Mouse (Mus musculus) liver, embryonic 14.5 days (tissue): ENCODE results near the gene Fosb. TPM values are rescaled to one million over a fixed set of nuclear protein-coding genes. Genes with fewer than 3 reads are reported as not detected.
A peak's percentile ranks its signal among the peaks of the same experiment; 100 is the strongest.

Experiments
- ATAC-seq: fragments of 200-750 bp; cut with Nextera tagmentation; 2 replicates; pipeline ENCODE4 v1.8.0; 2017; ENCODE audit warnings: moderate number of reproducible peaks, mild to moderate bottlenecking, moderate library complexity; ENCODE audit not compliant: insufficient read depth
- DNase-seq, 3 experiments: peaks; one replicate each; pipeline ENCODE4 v3.0.0-alpha.2; 2012 to 2013; ENCODE audit warnings: low read depth in 3 of 3, low spot score in 3 of 3
- H3K27ac ChIP-seq: fragments of 300-500 bp; sonication (generic); 2 replicates; pipeline ENCODE4 v1.5.1; 2014; ENCODE audit warnings: moderate library complexity, mild to moderate bottlenecking, control low read depth, inconsistent platforms
- H3K27me3 ChIP-seq: fragments of 300-500 bp; sonication (generic); 2 replicates; pipeline ENCODE4 v1.6.1; 2014; ENCODE audit warnings: mild to moderate bottlenecking, low read length, moderate library complexity; ENCODE audit not compliant: control insufficient read depth, insufficient read depth
- H3K36me3 ChIP-seq: fragments of 300-500 bp; sonication (generic); replicated peaks from 2 replicates; pipeline ENCODE4 v1.6.1; 2014; ENCODE audit warnings: low read depth; ENCODE audit not compliant: control insufficient read depth, insufficient read depth
- H3K4me1 ChIP-seq, 2 experiments: fragments of 200-500 bp in 1 of 2; fragments of 300-500 bp in 1 of 2; sonication (generic) in 1 of 2; replicated peaks; 2 replicates each; pipeline ENCODE4 v1.6.1; 2012 to 2014; ENCODE audit warnings: antibody characterized with exemption in 1 of 2, inconsistent platforms in 1 of 2, low read length in 1 of 2; ENCODE audit not compliant: control insufficient read depth in 2 of 2, insufficient read depth in 2 of 2
- H3K4me2 ChIP-seq: fragments of 300-500 bp; sonication (generic); 2 replicates; pipeline ENCODE4 v1.6.1; 2014; ENCODE audit warnings: low read depth, mild to moderate bottlenecking, control low read depth, moderate library complexity
- H3K4me3 ChIP-seq, 2 experiments: fragments of 200-500 bp in 1 of 2; fragments of 300-500 bp in 1 of 2; sonication (generic) in 1 of 2; 2 replicates each; pipeline ENCODE4 v1.5.1; 2012 to 2014; ENCODE audit warnings: low read depth in 2 of 2, low read length in 2 of 2, mild to moderate bottlenecking in 2 of 2, control low read depth in 1 of 2, inconsistent platforms in 1 of 2, moderate library complexity in 1 of 2; ENCODE audit not compliant: insufficient read depth in 1 of 2
- H3K9ac ChIP-seq: fragments of 300-500 bp; sonication (generic); replicated peaks from 2 replicates; pipeline ENCODE4 v1.6.1; 2014; ENCODE audit warnings: mild to moderate bottlenecking, control low read depth, moderate library complexity
- H3K9me3 ChIP-seq: fragments of 300-500 bp; sonication (generic); 2 replicates; pipeline ENCODE4 v1.6.1; 2016; ENCODE audit warnings: low read length, mixed read lengths; ENCODE audit not compliant: control insufficient read depth
- CTCF ChIP-seq: IDR thresholded peaks from 2 replicates; pipeline ENCODE4 v1.5.1; 2016; ENCODE audit warnings: antibody characterized with exemption, low read depth, control low read depth
- EP300 ChIP-seq: IDR thresholded peaks from 2 replicates; pipeline ENCODE4 v1.6.1; 2016; ENCODE audit warnings: antibody characterized with exemption, low read depth
- WGBS: fragments of 180-500 bp; shearing (Covaris S2); extraction: QIAGEN DNeasy Blood & Tissue Kit; methylation state at CpG from one replicate; pipeline ENCODE4 v1.1.7; 2014; ENCODE audit not compliant: insufficient replicate concordance; 5-methylcytosine and 5-hydroxymethylcytosine counted together
- polyA plus RNA-seq, 2 experiments: library from polyadenylated mRNA; depleted of rRNA in 1 of 2; stranded (reverse) in 1 of 2; unstranded in 1 of 2; fragments of >200 nt; fragmentation: Nextera tagmentation in 1 of 2; extraction: Ambion mirVana in 1 of 2; gene quantifications; 2 replicates each; pipeline versions ENCODE4 v1.2.1 to v1.2.3; 2012 to 2014

The Fosb gene
- polyA plus RNA-seq, 2 experiments = 0.03 TPM; not detected in 1

DNA sequence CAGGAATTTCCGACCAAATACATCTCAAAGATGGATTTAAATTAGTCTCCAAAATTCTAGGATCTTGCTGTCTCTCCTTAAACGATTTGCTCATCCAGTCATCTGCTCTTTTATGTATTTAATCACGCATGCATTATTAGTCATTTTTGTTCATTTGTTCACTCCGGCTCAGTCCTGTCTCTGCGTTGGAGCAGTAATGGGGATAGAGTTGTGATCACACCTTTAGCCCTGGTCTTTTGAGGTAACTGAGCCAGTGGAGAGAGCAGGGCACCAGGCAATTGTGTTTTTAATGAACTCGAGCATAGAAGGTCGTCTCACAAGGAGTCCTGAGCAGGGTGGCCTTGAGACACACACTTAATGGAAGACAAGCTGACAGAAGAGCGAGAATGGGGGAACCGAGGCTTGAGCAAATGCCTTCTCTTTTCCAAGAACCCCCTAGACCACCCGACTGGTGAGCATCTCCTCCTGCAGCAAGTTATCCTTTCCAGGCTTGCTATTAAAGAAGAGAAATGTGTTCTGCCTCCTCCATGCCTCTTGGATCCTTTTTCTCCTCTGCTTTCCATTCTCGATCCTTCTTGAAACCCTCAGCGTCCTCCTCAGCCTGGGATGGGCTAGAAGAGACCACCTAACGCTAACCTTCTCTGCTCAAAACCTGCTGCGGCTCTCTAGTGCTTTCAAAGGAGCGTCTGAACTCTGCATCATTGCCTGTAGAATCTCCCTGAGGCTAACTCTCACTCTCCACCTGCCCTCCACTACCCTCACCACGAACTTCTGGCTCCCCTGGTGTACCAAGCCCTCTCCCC lies 8.2 kb downstream of the Fosb start:
- TF ChIP-seq EP300 (no peak), CTCF (no peak)
- Histone ChIP-seq H3K9me3 (no peaks in the 10 kb centered on the region), H3K4me1 (peaks cover 0 to 3% of the 10 kb centered on the region in 2 experiments; a peak in 1 of 4 replicates), H3K4me2 (peak overlapping the region; percentile 45), H3K4me3 (no peak overlapping the region; a peak in 1 of 4 replicates), H3K27me3 (peaks cover 55% of the 10 kb centered on the region), H3K27ac (no peak overlapping the region), H3K9ac (peak overlapping the region; percentile 13; the same call in 1 of the 2 replicates), H3K36me3 (no peaks in the 10 kb centered on the region)
- ATAC-seq (no peak), DNase-seq (no peak)
- WGBS = 10% methylated on average over 16 of the region's 16 CpGs

DNA sequence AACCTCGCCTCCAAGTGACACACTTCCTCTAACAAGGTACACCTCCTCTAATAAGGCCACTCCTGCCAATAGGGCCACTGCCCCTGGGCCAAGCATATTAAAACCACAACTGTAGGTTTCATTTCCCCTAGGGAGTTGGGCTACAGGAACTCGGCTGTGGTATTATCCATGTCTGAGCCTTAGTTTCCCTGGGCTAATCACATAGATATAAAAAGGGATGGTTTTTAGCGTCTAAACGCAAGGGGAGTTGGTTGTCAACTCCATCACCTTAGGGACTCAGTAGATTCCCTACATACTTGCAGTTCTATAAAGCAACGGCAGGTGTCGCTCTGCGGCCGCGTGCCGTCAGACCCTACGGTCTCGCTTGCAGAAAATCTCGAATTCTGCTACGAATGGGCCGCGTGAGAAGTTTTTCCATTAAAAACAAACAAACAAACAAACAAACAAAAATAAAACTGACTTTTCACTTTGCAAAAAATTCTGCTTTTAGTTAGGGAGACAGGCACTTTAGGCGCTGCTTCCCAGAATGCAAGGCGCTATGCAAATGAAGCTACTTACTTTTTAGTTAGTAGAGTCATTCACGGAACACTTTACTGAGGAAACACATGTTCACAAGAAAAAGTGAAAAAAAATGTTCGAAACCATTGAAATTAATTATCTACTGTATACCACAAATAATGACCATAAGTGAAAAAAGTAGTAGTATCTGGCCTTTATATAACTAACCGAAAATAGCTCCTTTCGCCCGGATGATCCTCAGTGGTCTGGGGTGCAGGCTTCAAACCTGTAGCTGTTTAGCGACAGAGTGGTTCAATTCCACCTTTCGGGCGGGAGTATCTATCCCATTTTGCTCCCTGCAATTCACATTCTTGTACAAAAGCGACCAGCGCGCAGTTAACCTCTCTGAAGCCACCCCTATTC lies 9.1 kb downstream of the Fosb start:
- peak; percentile 87 for ATAC-seq
- peak overlapping the region; percentile 57 to 60 for H3K4me3 ChIP-seq
- peak overlapping the region; percentile 54 for H3K4me2 ChIP-seq
- no peaks in the 10 kb centered on the region for H3K9me3 ChIP-seq
- TF ChIP-seq EP300 = peak; percentile 25; the same call in 1 of the 2 replicates
- TF ChIP-seq CTCF = peak; percentile 97
- under 1% methylated on average over 29 of the region's 29 CpGs for WGBS
- H3K36me3 ChIP-seq = no peaks in the 10 kb centered on the region
- peaks cover 46% of the 10 kb centered on the region for H3K27me3 ChIP-seq
- H3K4me1 ChIP-seq = peaks cover 0 to 3% of the 10 kb centered on the region in 2 experiments; a peak in 1 of 4 replicates
- H3K27ac ChIP-seq = no peak overlapping the region
- peak overlapping the region; percentile 25; the same call in 1 of the 2 replicates for H3K9ac ChIP-seq
- peak in 1 of 3 experiments; percentile 64 for DNase-seq

DNA sequence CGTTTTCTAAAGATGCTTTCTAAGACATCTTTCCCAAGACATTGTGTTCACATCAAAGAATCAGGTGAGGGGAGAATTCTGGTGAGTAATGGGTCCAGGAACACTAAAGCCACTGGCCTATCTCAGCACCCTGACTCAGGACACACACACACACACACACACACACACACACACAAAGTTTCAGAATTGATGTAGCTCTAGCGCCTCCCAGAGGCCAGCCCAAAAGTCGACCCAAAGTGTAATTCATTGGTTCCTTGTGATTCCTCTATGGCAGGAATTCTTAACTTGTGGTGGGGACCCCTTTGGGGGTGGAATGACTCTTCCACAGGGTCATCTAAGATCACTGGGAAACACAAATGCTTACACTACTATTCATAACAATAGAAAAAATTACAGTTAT lies 10.7 kb downstream of the Fosb start:
- no peak overlapping the region for H3K27ac ChIP-seq
- peaks cover 3% of the 10 kb centered on the region in 2 experiments; a peak in 1 of 4 replicates for H3K4me1 ChIP-seq
- peaks cover 31% of the 10 kb centered on the region for H3K27me3 ChIP-seq
- 16% methylated on average over 3 of the region's 3 CpGs for WGBS
- DNase-seq (no peak), ATAC-seq (no peak)
- no peak overlapping the region for H3K4me2 ChIP-seq
- no peak overlapping the region for H3K9ac ChIP-seq
- peak; percentile 68 for TF ChIP-seq CTCF
- no peak for TF ChIP-seq EP300
- H3K4me3 ChIP-seq = no peak overlapping the region
- no peaks in the 10 kb centered on the region for H3K9me3 ChIP-seq
- no peaks in the 10 kb centered on the region for H3K36me3 ChIP-seq

DNA sequence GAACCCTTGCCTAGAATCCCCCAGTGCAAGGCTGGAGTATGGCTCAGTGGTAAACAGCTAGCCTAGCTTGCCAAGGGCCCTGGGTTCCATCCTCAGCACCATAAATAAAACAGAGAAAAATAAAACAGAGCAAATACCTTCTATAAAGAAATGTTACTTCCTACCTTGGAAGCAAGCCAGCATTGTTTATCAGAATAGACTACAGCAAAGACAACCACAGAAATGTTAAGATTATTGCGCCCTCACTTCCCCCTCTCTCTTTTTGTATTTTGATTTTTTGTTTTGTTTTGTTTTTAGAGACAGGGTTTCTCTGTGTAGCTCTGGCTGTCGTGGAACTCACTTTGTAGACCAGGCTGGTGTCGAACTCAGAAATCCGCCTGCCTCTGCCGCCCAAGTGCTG lies 12.1 kb downstream of the Fosb start:
- H3K9ac ChIP-seq = no peak overlapping the region
- H3K4me2 ChIP-seq = no peak overlapping the region
- H3K27me3 ChIP-seq = peaks cover 17% of the 10 kb centered on the region
- TF ChIP-seq EP300 (no peak), CTCF (no peak)
- no peak for ATAC-seq
- no peak overlapping the region for H3K4me3 ChIP-seq
- peaks cover 3 to 7% of the 10 kb centered on the region in 2 experiments; a peak in 2 of 4 replicates for H3K4me1 ChIP-seq
- DNase-seq = no peak
- no peak overlapping the region for H3K27ac ChIP-seq
- no peaks in the 10 kb centered on the region for H3K9me3 ChIP-seq
- no peaks in the 10 kb centered on the region for H3K36me3 ChIP-seq
- 69% methylated on average over 5 of the region's 5 CpGs for WGBS

DNA sequence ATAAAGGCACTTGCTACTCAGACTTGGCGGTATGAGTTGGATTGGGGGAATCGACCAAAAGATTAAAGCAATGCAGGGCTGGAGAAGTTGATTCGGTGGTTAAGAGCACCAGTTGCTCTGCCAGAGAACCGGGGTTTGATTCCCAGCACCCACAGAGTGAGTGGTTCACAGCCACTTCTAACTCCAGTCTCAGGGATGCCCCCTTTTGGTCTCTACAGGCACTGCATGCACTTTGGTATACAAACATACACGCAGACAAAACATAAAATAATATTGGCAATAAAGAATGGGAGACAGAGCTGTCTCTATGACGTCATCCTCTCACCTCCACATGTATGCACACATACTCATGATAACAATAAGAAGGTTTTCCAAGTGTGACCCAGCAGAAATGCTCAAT lies 12.8 kb downstream of the Fosb start:
- Histone ChIP-seq H3K9me3 (no peaks in the 10 kb centered on the region), H3K4me3 (no peak overlapping the region), H3K4me1 (peaks cover 3 to 9% of the 10 kb centered on the region in 2 experiments), H3K27me3 (peaks cover 9% of the 10 kb centered on the region), H3K27ac (no peak overlapping the region), H3K36me3 (no peaks in the 10 kb centered on the region), H3K9ac (no peak overlapping the region), H3K4me2 (no peak overlapping the region)
- DNase-seq = no peak
- ATAC-seq = no peak
- WGBS = 76% methylated on average over 6 of the region's 6 CpGs
- TF ChIP-seq CTCF = peak; percentile 31
- no peak for TF ChIP-seq EP300
